Mouse (Mus musculus): ENCODE data around the gene Gtf3c5. TPM values are rescaled to one million over a fixed set of nuclear protein-coding genes. Genes with fewer than 3 reads are reported as not detected.

Gene Gtf3c5
- polyA plus RNA-seq, 1 experiment = 29.0 TPM

GRCm38 (mm10) chr2:28606601-28607340 is 23.2 kb upstream of the Gtf3c5 start:
- H3K36me3 ChIP-seq (ENCODE audit: control insufficient read depth, insufficient read depth, low read length, poor library complexity, severe bottlenecking) = no peaks in the 10 kb centered on the region
- H3K27me3 ChIP-seq (ENCODE audit: control insufficient read depth, insufficient read depth, low read length, poor library complexity, severe bottlenecking) = no peaks in the 10 kb centered on the region
- no peak overlapping the region for H3K9ac ChIP-seq (ENCODE audit: low read depth, poor library complexity, severe bottlenecking)
- no peaks in the 10 kb centered on the region for H3K9me3 ChIP-seq (replicated peaks; ENCODE audit: control insufficient read depth, insufficient read depth, low read length, poor library complexity, severe bottlenecking)
- H3K4me3 ChIP-seq (ENCODE audit: low read depth, low read length) = no peak overlapping the region
- TF ChIP-seq EP300 (IDR thresholded peaks at IDR 0.05; ENCODE audit: insufficient read depth, low read depth, low read length) (no peak), POLR2A (IDR thresholded peaks at IDR 0.05; ENCODE audit: insufficient read depth, low read length) (no peak), CTCF (IDR thresholded peaks at IDR 0.05; ENCODE audit: low read depth, low read length) (no peak)
- peak overlapping the region; percentile 43 for H3K27ac ChIP-seq (ENCODE audit: insufficient read depth, low read length)
- H3K4me1 ChIP-seq (ENCODE audit: control insufficient read depth, insufficient read depth, low read length) = peaks cover 20% of the 10 kb centered on the region

- TF ChIP-seq CTCF (IDR thresholded peaks at IDR 0.05; ENCODE audit: low read depth, low read length) (no peak), POLR2A (IDR thresholded peaks at IDR 0.05; ENCODE audit: insufficient read depth, low read length) (no peak), EP300 (IDR thresholded peaks at IDR 0.05; ENCODE audit: insufficient read depth, low read depth, low read length) (no peak)
- Histone ChIP-seq H3K27me3 (ENCODE audit: control insufficient read depth, insufficient read depth, low read length, poor library complexity, severe bottlenecking) (no peaks in the 10 kb centered on the region), H3K4me3 (ENCODE audit: low read depth, low read length) (no peak overlapping the region), H3K9me3 (replicated peaks; ENCODE audit: control insufficient read depth, insufficient read depth, low read length, poor library complexity, severe bottlenecking) (no peaks in the 10 kb centered on the region), H3K36me3 (ENCODE audit: control insufficient read depth, insufficient read depth, low read length, poor library complexity, severe bottlenecking) (no peaks in the 10 kb centered on the region), H3K4me1 (ENCODE audit: control insufficient read depth, insufficient read depth, low read length) (peaks cover 20% of the 10 kb centered on the region), H3K27ac (ENCODE audit: insufficient read depth, low read length) (peak overlapping the region; percentile 43), H3K9ac (ENCODE audit: low read depth, poor library complexity, severe bottlenecking) (no peak overlapping the region)
Observed at GRCm38 (mm10) chr2:28605789-28606541, 22.4 kb upstream of the Gtf3c5 start.

GRCm38 (mm10) chr2:28603542-28603941 is 20.0 kb upstream of the Gtf3c5 start:
- H3K4me1 ChIP-seq (ENCODE audit: control insufficient read depth, insufficient read depth, low read length) = peaks cover 14% of the 10 kb centered on the region
- TF ChIP-seq EP300 (IDR thresholded peaks at IDR 0.05; ENCODE audit: insufficient read depth, low read depth, low read length) (no peak), POLR2A (IDR thresholded peaks at IDR 0.05; ENCODE audit: insufficient read depth, low read length) (no peak), CTCF (IDR thresholded peaks at IDR 0.05; ENCODE audit: low read depth, low read length) (no peak)

GRCm38 (mm10) chr2:28601720-28602590 is 18.4 kb upstream of the Gtf3c5 start:
- TF ChIP-seq EP300 (IDR thresholded peaks at IDR 0.05; ENCODE audit: insufficient read depth, low read depth, low read length) (no peak), POLR2A (IDR thresholded peaks at IDR 0.05; ENCODE audit: insufficient read depth, low read length) (no peak), CTCF (IDR thresholded peaks at IDR 0.05; ENCODE audit: low read depth, low read length) (no peak)
- no peaks in the 10 kb centered on the region for H3K9me3 ChIP-seq (replicated peaks; ENCODE audit: control insufficient read depth, insufficient read depth, low read length, poor library complexity, severe bottlenecking)
- H3K9ac ChIP-seq (ENCODE audit: low read depth, poor library complexity, severe bottlenecking) = no peak overlapping the region
- no peak overlapping the region for H3K27ac ChIP-seq (ENCODE audit: insufficient read depth, low read length)
- H3K36me3 ChIP-seq (ENCODE audit: control insufficient read depth, insufficient read depth, low read length, poor library complexity, severe bottlenecking) = no peaks in the 10 kb centered on the region
- no peaks in the 10 kb centered on the region for H3K27me3 ChIP-seq (ENCODE audit: control insufficient read depth, insufficient read depth, low read length, poor library complexity, severe bottlenecking)
- H3K4me3 ChIP-seq (ENCODE audit: low read depth, low read length) = no peak overlapping the region
- peaks cover 10% of the 10 kb centered on the region for H3K4me1 ChIP-seq (ENCODE audit: control insufficient read depth, insufficient read depth, low read length)

More at GRCm38 (mm10) chr2:28603542-28603941, 20.0 kb upstream of the Gtf3c5 start:
- Histone ChIP-seq H3K27me3 (ENCODE audit: control insufficient read depth, insufficient read depth, low read length, poor library complexity, severe bottlenecking) (no peaks in the 10 kb centered on the region), H3K4me3 (ENCODE audit: low read depth, low read length) (no peak overlapping the region), H3K9me3 (replicated peaks; ENCODE audit: control insufficient read depth, insufficient read depth, low read length, poor library complexity, severe bottlenecking) (no peaks in the 10 kb centered on the region), H3K27ac (ENCODE audit: insufficient read depth, low read length) (no peak overlapping the region), H3K36me3 (ENCODE audit: control insufficient read depth, insufficient read depth, low read length, poor library complexity, severe bottlenecking) (no peaks in the 10 kb centered on the region), H3K9ac (ENCODE audit: low read depth, poor library complexity, severe bottlenecking) (no peak overlapping the region)

- Histone ChIP-seq H3K4me1 (ENCODE audit: control insufficient read depth, insufficient read depth, low read length) (no peaks in the 10 kb centered on the region), H3K36me3 (ENCODE audit: control insufficient read depth, insufficient read depth, low read length, poor library complexity, severe bottlenecking) (no peaks in the 10 kb centered on the region), H3K9me3 (replicated peaks; ENCODE audit: control insufficient read depth, insufficient read depth, low read length, poor library complexity, severe bottlenecking) (no peaks in the 10 kb centered on the region), H3K4me3 (ENCODE audit: low read depth, low read length) (no peak overlapping the region), H3K27ac (ENCODE audit: insufficient read depth, low read length) (no peak overlapping the region), H3K9ac (ENCODE audit: low read depth, poor library complexity, severe bottlenecking) (no peak overlapping the region), H3K27me3 (ENCODE audit: control insufficient read depth, insufficient read depth, low read length, poor library complexity, severe bottlenecking) (no peaks in the 10 kb centered on the region)
- TF ChIP-seq EP300 (IDR thresholded peaks at IDR 0.05; ENCODE audit: insufficient read depth, low read depth, low read length) (no peak), CTCF (IDR thresholded peaks at IDR 0.05; ENCODE audit: low read depth, low read length) (no peak), POLR2A (IDR thresholded peaks at IDR 0.05; ENCODE audit: insufficient read depth, low read length) (no peak)
Observed at GRCm38 (mm10) chr2:28599569-28599900, 16.0 kb upstream of the Gtf3c5 start.

All from ES-Bruce4 (cell line).